Mouse (Mus musculus): ENCODE measurements around the gene Atp13a1.

The Atp13a1 gene

DNA sequence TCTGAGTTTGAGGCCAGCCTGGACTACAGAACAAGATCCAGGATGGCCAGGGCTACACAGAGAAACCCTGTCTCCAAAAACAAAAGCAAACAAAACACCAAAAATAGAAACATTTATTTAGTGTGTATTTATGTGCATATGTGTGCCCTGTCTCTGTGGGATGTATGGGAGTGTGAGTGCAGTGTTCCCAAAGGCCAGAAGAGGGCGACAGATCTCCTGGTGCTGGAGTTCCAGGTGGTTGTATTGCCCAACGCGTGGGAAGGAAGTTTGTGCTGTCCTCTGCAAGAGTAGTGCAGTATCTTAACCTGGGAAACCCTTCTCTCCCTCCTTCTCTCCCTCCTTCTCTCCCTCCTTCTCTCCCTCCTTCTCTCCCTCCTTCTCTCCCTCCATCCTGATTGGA lies 58.9 kb downstream of the Atp13a1 start:
- no peak for DNase-seq (ENCODE audit: low spot score)

DNA sequence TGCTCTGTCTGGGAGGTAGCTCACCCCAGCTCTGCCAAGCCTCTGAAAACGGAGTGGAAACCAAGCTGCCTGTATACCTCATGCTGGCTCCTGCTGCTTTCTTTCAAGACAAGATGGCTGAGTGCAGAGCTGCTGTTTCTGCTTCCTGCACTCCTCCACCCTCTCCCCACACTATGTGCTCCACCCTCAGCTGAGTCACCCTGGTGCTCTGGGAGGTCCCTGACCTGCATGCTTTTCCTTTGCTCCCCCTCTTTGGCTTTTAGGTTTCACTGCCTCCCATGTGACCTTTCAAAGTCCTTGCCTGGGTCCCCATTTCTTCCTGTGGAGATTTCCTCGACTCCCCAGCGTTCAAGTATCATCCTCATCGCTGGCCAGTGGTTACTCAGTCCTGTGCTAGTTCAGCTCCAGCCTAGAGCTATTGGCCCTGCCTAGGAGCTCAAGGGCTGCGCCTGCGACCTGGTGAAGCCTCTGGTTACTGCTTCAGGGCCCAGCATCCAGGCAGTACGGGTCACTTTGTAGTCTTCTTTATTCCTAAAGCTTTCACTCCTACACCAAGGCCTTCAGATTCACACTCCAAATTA lies 60.1 kb downstream of the Atp13a1 start:
- DNase-seq (ENCODE audit: low spot score) = no peak

DNA sequence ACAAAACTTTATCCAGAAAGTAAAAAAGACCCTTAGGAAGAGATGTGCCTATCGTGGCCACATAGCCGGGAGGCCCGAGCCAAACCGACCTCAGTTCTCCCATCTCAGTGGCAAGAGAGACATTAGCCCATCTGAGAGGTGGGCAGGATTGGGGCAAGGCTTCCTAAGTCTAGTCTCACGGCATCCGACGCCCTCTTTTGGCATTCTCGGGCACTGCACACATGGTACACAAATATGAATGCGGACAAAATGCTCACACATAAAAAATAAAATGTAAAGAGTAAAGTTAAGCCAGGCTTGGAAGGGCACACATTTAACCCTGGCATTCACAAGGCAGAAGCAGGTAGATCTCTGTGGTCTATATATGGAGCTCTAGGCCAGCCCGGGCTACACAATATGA lies 62.9 kb downstream of the Atp13a1 start:
- no peak for DNase-seq (ENCODE audit: low spot score)

Measured in adipocyte (in vitro differentiated cells).